Mouse (Mus musculus): Measurements from ENCODE around the gene Smim11.

DNA sequence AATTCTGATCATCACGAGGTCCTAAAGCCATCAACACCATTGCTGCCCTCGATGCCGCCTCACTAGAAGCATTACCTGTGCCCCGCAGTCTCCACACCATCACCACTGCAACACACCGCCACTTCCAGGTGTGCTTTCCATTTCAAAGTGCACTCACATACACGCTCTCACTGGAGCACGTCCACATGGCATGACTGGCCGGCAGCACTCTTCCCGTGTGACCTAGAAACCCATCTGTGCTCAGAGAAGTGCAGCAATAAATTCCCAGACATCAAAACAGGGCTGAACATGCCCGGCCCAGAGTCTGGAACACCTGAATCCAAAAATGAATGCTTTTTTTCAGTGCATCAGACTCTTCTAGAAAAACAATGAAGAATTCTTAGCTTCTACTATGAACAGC is 26.8 kb downstream of the Smim11 start:
- TF ChIP-seq CTCF (conservative IDR thresholded peaks at IDR 0.05 in 1 of 2, IDR thresholded peaks at IDR 0.05 in 1 of 2; ENCODE audit: low read depth in 2 of 2, low read length in 2 of 2) (no peak), TBP (conservative IDR thresholded peaks at IDR 0.05; ENCODE audit: low read depth, low read length) (no peak), POLR2A (IDR thresholded peaks at IDR 0.05; ENCODE audit: low read depth, low read length) (no peak), PAX5 (IDR thresholded peaks at IDR 0.05; ENCODE audit: low read length) (no peak), MYC (IDR thresholded peaks at IDR 0.05; ENCODE audit: low read depth, low read length) (no peak), E2F4 (IDR thresholded peaks at IDR 0.05; ENCODE audit: insufficient replicate concordance, low read depth, low read length) (no peak), EP300 (IDR thresholded peaks at IDR 0.05; ENCODE audit: low read length) (no peak), SIN3A (IDR thresholded peaks at IDR 0.05; ENCODE audit: low read length) (no peak), USF1 (IDR thresholded peaks at IDR 0.05; ENCODE audit: low read depth, low read length) (no peak), IRF4 (IDR thresholded peaks at IDR 0.05; ENCODE audit: low read depth, low read length) (no peak), CHD1 (IDR thresholded peaks at IDR 0.05; ENCODE audit: low read depth, low read length) (no peak), MAX (IDR thresholded peaks at IDR 0.05; ENCODE audit: low read length) (no peak)

Data from CH12.LX (cell line).